Mouse (Mus musculus) gastrocnemius, postnatal 10 days (tissue): ENCODE results near the gene Iffo2. TPM values are rescaled to one million over a fixed set of nuclear protein-coding genes. Genes with fewer than 3 reads are reported as not detected.

Source experiments
- DNase-seq: peaks from one replicate; pipeline ENCODE4 v3.0.0; 2021; ENCODE audit warnings: mixed read lengths
- total RNA-seq, 2 experiments: library from RNA; stranded (reverse); gene quantifications; 2 replicates each; pipeline ENCODE4 v1.2.3; 2021

The Iffo2 gene
- total RNA-seq, 2 experiments from 2014 or later = 5.6 to 7.5 TPM

DNA sequence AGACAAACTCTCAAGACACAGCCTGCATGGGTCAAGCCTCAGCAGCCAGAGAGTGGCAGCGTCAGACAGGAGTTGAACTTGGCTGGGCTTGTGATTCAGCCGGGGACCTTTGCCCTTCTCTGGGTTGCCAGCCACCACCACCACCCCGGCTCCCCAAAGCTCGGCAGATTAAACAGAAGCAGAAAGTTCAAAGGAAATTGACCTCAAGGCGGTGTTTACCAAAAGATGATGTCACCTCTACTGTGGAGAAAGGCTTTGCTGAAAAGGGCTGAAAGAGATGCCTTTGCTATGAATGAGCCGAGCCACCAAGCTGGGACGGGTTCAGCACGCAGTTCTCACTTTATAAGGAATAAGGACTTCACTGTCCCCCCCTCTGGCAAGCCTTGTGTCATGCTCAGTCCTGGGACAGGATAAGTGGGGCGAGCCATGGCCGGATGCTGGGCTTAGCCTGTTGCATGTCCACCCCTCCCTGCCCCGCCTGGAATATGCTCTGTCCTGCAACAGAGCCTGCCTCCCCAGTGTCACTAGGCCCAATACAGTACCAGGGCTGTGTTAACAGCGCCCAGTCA lies 4.9 kb downstream of the Iffo2 start:
- DNase-seq = peak; percentile 21

DNA sequence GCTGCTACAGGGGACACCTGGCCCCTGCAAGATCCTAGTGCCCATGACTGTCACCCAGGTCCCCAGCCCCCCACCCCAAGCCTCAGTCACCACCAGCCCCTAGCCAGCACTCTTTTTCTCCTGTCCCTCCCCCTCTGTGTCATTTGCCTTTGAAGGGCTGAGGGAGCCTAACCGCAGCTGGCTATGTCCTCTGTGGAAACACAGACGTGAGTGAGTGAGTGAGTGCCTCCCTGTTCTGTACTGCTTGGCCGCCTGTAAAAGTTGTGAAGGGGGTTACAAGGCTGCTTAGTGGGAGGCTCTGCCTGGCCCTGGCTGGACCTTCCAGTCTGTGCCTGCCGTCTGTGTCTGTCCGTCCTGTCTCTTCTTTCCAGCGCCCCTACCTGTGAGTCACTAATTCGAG lies 5.4 kb downstream of the Iffo2 start:
- DNase-seq = no peak

DNA sequence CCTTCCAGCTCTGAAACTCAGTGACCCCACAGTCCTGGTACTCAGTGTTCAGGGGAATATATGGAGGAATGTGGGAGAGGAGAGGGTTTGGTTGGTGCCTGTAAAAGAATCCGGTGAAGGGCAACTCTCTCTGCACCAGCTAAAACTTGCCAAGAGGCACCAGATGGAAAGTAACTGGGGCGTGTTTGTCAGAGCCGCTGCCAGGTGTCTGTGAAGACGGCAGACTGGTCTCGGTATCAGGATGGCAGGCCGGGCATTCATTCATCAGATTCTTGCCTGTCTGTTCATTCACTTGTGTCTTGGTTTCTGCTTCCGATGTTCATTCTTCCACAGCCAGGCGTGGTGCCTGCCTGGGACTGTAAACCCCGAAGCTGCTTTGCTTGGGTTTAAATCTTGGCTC lies 6.4 kb downstream of the Iffo2 start:
- DNase-seq = no peak

DNA sequence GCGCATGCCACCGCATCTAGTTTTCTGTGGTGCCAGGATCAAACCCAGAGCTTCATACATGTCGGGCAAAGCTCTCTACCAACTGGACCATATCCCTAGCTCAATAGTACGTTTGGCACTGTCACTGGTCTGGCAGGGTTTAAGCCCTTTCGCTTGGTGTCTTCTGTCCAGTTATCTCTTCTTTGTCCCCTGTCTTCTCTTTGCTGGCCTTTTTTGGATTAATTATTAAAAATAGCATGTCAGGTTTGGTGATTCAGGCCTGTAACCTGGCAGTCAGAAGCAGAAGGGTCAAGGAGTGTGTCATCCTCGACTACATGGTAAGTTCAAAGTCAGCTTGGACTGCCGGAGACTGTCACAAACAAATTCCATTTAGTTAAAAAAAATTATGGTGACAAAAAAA lies 10.4 kb downstream of the Iffo2 start:
- DNase-seq = no peak

DNA sequence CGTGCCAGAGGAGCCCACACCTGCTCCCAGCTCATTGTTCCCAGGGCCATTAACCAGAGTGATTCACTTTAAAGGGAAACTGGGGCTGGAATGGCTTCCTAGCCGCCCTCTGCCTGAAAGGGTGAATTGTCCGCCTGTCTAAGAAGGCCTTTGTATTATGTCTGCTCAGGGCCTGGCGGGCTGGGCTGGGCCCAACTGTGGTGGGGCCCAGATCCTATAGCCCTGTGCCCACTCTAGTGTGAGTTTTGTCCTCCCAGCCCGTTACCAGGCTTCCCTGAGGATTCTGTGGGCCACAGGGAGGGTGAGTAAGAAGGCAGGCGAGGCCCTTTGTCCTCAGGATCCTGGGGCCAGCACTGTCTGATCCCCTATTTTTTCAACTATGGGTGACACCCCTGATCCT lies 15.4 kb downstream of the Iffo2 start:
- DNase-seq = no peak

DNA sequence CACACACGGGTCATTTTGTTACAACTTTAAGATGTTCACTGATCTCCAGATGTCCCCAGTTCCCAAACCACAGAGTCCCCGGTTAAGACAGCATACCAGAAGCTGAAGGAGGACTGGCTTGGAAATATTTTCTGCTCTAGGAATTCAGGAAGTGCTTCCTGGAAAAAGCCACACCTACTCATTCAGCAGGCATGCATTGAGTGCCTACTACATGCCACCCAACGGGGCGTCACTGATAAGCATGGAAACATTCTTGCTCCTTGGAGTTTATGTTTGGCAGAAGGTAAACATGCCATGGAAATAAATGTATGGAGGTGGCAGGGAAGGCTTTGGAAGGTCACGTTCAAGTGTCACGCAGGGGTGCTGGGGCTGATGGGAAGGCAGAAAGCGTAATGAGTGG lies 19.1 kb downstream of the Iffo2 start:
- DNase-seq = no peak

DNA sequence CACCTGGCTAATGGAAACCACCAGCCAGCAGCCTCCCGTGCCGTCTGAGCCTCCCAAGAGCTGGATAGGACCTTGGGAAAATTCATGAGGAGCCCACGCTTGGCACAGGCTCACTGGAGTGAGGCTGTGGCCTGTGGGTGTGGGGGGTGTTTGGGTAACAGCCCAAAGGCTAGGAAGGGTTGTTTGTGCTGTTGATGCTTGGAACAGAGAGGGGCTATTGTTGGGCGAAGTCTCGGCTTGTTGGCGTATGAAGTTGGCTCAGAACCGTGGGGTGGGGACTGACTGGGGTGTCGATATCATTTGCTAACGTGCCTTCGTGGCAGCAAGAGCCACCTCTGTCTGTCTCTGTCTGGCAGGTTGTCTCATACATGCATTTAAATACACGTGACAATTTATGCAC lies 24.9 kb downstream of the Iffo2 start:
- DNase-seq = no peak

DNA sequence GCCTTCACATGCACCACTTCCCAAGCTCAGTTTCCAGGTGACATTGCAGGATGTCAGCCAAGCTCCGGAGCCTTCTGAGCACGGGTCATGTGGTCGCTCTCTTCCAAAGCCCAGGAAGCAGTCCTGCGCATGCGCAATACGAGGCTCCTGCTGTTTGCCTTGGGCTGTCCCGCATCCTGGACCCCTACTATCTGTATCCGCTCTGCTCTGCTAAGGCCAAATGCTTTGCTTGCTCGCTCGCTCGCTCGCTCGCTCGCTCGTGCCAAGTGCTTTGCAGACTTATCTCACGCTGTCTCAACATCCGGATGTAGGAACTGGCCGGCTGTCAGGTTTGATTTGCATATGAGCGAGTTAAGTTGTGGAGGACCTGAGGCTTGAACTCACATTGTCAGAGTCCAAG lies 25.6 kb downstream of the Iffo2 start:
- no peak for DNase-seq

DNA sequence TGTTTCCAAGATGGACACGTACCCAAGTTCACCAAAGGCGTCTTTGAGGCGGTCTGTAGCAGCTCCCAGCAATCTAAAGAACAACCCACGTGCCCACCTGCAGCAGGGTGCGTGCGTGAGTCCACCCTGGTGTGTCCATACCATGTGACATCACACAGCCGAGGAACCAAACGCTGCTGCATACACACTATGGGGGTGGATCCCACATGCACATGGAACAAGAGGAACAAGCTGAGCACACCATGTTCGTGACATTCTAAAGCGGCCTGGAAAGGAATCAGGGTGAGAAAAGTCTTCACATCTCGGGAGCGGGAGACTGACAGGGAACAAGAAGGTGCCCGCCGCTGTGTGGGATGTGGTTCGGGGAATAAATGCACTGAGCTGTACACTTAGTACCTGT lies 38.0 kb downstream of the Iffo2 start:
- DNase-seq = no peak

DNA sequence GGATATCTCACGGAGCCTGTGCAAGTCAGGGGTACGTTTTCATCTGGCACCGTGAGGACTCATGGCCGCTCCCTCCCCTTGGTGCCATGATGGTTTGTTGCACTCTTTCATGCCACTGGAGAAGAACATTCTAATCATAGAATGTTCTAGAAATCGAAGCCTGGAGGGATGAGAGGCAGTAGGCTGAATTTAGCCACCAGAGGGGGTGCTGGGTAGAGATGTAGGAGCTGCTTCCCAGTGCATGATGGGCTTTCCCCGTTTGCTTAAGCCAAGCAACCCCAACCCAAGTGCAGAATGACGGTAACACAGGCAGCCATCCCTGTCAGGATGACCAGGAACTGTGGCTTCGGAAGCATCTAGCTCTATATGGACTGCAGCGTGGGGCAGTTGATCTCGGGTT lies 40.4 kb downstream of the Iffo2 start:
- DNase-seq = no peak

DNA sequence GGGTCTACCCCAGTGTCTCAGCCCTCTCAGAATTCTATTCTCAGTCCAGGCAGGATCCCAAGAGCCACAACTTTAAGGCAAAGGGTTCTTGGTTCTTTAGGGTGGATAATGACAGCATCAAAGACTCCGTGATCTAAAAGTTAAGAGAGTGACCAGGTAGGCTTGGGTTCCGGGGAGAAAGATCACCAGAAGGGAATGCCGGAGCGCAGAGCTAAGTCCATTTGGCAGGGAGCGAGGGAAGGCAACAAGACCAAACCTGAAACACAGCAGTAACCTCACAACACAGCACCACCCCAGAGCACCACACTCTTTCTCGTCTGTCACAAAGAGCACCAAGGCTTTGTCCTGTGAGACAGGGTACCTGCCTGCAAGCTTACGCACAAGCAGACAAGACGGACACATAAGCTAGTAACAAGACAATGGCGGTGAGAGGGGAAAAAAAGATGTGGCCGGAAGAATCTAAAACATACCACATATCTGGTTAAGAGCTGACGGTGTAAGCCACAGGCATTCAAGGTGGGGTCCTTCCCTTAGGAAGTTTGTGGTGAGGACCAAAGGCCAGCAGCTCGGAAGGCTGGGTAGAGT lies 42.7 kb downstream of the Iffo2 start:
- no peak for DNase-seq

DNA sequence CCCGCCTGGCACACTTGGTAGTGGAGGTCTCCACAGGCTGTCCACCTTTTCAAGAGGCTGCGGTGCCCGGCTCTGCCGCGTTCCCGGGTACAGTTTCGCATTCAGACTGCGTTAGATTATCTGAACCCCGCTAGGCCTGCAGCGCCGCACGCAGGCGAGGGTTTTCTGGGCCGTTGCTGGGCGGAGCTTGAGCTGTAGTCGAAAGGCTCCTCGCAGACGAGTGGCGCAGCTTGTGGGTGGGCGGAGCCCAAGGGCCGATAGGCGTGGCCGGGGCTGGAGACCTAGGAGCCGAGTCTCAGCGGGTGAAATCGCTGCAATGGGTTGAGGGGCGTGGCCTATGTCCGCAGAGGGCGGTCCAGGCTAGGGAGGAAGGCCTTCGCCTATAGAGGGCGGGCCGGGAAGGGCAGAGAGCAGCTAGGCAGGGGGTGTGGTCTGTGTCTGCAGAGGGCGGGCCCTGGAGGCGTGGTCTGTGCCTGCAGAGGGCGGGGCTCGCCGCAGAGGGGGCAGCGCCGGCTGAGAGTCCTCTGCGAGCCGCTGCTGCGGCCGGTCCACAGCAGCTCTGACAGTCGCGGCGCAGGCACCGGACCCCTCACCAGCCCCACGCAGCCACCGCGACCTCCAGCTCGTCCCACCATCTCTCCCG lies 43.9 kb downstream of the Iffo2 start:
- DNase-seq = peak; percentile 99

DNA sequence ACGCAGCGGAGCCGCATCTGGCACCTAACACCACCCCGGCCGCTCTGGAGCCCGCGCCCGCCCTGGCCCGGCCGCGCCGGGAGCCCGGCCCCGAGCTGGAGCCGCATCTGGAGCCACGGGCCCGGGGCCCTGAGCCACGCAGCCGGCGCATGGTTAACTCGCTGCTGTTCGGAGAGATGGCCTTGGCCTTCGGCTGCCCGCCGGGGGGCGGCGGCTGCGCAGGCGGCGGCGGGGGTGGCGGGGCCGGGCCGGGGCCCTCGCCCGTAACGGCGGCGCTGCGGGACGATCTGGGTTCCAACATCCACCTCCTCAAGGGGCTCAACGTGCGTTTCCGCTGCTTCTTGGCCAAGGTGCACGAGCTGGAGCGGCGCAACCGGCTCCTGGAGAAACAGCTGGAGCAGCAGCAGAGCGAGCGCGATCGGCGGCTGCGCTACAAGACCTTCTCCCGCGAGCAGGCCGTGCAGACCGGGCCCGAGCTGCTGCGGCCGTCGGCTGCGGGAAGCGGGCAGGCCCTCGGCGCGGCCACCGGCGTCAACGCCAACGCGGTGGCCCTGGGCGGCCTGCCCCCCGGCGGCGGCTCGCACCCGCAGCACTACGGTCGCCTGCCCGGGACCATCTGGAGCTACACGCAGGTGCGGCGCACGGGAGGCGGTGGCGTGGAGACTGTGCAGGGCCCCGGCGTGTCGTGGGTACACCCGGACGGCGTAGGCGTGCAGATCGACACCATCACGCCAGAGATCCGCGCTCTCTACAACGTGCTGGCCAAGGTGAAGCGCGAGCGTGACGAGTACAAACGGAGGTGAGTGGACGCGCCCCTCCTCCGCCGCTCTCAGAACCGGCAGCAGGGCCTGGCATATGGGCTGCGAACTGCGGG lies 44.7 kb downstream of the Iffo2 start:
- peak; percentile 55 for DNase-seq

DNA sequence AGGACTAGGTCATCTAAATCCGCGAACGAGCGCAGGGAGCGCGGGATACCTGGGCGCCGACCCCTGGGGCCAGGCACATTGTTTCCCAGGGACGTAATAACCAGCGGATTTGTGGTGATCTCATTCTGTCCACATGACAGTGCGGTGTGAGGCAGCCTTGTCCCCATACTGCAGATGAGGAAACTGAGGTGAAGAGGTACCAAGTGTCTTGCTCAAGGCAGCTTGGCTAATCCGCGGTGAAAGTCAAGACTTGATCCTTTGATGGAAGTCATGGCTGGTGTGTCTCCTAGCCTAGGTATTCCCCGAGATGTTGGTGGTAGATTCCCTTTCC lies 45.3 kb downstream of the Iffo2 start:
- DNase-seq = no peak

DNA sequence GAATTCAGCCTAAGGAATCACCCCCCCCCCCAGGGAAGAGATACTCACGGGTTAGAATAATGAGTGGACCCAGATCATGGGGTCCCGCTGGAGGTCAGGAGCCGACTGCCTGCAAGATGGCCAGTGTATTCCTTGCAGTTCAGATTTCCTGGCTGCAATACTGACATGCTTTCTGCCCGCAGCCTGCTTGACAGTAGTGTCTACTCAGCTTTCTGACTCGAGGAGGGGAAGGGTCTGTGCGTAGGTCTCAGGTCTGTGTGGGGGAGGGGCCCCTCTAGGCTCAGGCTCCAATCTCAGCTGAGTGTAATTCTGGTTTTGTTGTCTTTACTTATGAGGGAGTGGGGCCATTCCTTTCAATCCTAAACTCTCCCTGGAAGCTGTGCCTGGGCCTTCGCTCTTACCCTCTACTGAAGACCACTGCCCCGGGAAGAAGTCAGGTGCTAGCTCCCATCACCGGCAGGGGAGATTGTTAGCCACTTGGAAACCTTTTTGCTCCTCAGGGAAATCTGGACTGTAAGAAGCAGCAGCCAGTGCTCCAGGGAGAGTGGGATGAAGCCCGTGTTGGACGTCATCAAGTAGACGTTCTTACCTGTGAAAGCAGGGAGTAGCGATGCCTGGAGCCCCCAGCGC lies 46.0 kb downstream of the Iffo2 start:
- DNase-seq = no peak

DNA sequence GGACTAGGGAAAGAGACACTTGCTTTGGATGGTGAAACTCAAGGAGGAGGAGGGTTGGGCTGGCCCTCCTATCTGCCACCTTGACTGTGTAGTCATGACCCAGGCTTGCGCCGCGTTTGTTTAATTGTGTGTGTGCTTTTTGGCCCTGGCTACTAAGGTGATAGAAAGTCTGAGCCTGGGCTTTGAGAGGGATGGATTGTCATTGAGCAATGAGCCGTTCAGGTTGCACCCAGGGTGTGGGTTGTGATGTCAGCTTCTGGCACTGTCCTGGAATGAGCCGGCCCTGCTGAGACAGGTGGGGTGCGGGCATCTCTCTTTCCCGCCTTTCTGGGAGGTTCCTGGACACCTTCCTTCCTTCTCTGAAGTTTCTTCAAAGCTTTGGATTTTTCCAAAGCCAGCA lies 46.7 kb downstream of the Iffo2 start:
- DNase-seq = no peak

DNA sequence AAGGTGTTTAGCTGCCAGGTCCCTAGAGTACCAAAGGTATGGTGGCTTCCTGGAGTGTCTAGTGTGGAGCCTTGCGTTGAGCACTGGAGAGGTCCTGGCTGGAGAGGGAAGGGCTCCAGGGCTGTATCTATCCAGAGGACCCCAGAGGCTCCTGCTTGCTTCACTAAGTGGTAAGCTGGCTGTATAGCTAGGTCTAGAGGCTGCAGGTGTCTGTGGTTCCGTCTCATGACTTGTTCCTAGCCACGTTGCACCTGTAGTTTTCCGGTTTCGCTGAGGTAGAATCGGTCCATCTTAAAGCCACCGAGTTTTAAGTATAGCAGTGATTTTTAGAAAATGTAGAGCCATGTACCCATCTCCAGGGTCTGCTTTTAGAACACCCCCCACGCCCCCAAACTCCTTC lies 48.0 kb downstream of the Iffo2 start:
- DNase-seq = no peak

DNA sequence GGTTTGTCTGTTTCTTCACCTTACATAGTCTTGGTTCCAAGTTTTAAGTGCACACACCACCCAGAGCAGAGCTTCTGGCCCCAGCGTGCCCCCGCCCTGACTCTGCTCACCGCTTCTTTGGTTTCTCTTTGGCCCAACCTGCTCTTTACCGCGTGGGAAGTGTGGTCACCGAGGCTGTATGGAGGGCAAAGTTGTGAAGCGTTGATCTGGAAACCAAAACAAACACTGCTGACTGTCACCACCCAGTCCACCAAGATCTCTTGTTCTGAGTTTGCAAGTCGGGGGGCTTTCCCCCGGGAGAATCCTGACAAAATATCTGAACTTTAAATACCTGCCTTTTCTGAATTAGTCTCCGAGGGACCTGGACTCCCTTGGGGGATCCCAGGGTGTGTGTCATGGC lies 48.7 kb downstream of the Iffo2 start:
- DNase-seq = no peak

DNA sequence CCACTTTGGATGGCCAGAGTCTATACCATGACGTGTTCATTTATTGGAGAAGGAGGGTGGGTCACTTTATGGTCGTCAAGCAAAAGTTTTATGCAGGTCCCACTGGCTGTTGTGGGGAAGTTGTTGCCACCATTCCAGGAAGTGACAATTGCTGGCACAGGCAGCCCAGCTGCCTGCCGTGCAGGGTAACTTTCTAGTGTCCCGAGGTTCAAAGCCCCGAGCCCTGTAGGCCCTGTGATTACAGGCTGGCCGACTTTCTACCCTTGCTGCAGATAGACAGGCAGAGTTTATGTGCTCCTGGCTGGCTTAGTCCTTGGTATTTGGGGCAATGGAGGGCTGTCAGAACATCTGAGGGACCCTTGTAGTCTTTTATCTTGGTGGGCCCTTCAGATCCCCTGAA lies 49.1 kb downstream of the Iffo2 start:
- no peak for DNase-seq

DNA sequence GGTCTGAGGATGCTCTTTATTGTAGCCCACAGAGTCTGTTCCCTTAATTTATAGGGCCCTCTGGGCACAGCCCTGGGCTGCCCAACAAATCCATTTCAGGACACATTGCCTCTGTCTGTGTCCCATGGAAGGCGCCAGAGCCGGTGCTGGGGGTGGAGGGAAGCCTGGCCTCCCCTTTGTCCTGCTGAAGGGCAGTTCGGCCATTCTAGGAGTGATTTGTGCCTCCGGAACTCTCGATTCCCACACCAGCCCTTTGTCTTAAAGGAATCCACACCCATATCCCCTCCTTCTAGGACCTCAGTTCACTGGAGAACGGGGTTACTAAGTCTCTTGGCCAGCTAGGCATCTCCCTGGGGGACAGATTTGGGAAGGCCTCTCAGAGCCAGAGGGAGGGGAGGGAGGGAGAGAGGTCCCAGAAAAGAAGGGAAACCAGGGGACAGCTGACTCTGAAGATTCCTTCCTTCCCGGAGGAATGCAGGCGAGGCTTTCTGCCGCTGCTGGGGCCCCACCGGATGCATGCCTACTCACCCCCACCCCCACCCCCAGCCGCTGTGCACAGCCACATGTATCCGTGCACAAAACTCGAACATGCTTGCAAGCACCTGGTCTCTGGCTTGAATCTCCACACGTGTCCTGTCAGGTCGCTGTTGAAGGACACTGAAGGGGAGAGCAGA lies 50.5 kb downstream of the Iffo2 start:
- DNase-seq = peak; percentile 44

DNA sequence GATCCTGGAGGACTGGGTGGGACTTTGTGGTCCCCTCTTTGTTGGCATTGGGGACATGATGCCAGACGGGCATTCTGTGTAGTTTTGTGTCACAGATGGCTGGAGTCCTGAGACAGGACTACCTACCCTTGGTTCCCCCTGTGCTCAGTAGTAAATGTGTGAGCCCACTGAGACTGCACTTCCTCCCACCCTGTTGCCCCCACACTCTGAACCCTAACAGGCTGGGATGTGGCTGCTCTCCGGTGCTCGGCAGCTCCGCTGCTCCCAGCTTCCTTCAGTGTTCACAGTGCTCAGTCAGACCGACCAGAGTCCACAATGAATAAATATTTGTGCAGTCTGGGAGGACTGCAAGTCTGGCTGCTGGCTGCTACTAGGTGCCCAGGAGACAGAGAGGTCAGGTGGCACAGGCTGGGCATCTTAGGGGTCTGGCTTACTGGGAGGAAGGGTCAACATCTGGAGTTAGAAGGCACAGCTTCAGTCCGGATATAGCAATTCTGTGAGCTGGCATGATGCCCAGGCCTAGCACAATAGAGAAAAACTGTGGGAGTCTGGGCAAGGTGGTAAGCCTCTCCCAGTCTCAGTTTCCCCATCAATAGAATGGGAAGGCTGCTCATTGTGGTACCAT lies 51.2 kb downstream of the Iffo2 start:
- DNase-seq = peak; percentile 56

DNA sequence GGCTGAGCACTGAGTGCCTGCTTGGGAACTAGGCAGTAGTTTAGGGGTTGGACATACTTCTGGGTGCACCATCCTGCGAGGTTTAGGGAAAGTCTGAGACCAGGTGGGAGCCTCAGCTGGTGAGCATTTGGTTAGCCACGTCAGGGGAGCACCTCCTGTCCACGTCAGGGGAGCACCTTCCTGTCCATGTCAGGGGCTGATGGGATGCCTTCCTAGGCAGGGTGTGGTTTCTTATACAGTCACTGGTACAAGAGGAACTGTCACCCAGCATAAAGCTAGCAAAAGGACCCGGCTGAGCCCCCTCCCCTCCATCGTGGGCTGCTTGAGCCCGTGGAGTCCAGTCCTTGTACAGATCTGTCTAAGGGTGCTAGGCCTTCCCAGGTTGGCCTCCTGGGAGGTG lies 52.0 kb downstream of the Iffo2 start:
- DNase-seq = no peak
